ENCODE assay signal across 1 mouse cellular context in the genomic region with DNA sequence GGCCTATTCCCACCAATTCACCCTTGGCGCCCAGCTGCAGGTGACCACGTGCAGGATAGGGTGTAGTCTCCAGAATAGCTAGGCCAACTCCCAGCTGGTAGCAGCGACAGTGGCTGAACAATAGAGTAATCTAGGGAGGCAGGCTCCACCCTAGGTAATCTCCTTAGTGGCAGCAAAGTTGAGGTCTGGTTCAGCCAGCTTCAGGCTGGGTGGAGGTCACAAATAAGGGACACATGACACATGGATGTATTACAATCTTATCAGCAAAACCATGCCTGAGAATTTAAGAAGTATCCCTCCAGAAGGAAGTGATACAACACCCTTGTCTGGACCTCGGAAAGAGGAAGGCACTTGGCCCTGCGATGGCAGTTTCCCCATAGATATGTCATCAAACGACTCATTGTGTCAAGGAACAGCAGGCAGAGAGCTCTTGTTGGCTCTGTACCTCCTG.
TF ChIP-seq lines count a peak whose summit lies in the region.

No protein-coding gene starts in this region.

TF ChIP-seq in MEL, 35 proteins besides CTCF, POLR2A, EP300 and RAD21 (continued from another document):
- no peak for TF ChIP-seq CHD2 (IDR thresholded peaks at IDR 0.05; ENCODE audit: low read length)
- peak; percentile 77 for TF ChIP-seq TCF12 (IDR thresholded peaks at IDR 0.05; ENCODE audit: low read depth, low read length)
- no peak for TF ChIP-seq SMC3 (IDR thresholded peaks at IDR 0.05; ENCODE audit: low read depth, low read length)
- peak; percentile 89; the same call in 1 of the 2 replicates for TF ChIP-seq JUND (IDR thresholded peaks at IDR 0.05; ENCODE audit: low read depth, low read length)
- TF ChIP-seq NRF1 (IDR thresholded peaks at IDR 0.05; ENCODE audit: insufficient read depth, low read depth, low read length, poor library complexity, severe bottlenecking), result no peak
- TF ChIP-seq ELF1 (IDR thresholded peaks at IDR 0.05; ENCODE audit: low read depth, low read length), result 0 out of 2 replicates have a peak, but pooled peaks have one; percentile 33
- TF ChIP-seq MYC (IDR thresholded peaks at IDR 0.05; ENCODE audit: low read depth, low read length), result 0 out of 2 replicates have a peak, but pooled peaks have one; percentile 44
- peak; percentile 23; the same call in 1 of the 2 replicates for TF ChIP-seq RCOR1 (IDR thresholded peaks at IDR 0.05; ENCODE audit: low read depth, low read length)
- peak; percentile 87 for TF ChIP-seq GATA1 (IDR thresholded peaks at IDR 0.05; ENCODE audit: low read depth, low read length)
- TF ChIP-seq ZMIZ1 (IDR thresholded peaks at IDR 0.05; ENCODE audit: low read depth, low read length), result no peak
- TF ChIP-seq MAZ (IDR thresholded peaks at IDR 0.05; ENCODE audit: low read depth, low read length), result no peak
- peak; percentile 89 for TF ChIP-seq TAL1 (IDR thresholded peaks at IDR 0.05; ENCODE audit: low read length)
- peak; percentile 94 for TF ChIP-seq ETS1 (IDR thresholded peaks at IDR 0.05; ENCODE audit: low read depth, low read length)
- no peak for TF ChIP-seq KAT2A (conservative IDR thresholded peaks at IDR 0.05; ENCODE audit: low read depth, low read length)
- TF ChIP-seq MAFK (IDR thresholded peaks at IDR 0.05; ENCODE audit: borderline replicate concordance, low read depth, low read length), result peak; percentile 20; the same call in 1 of the 2 replicates
